Mouse (Mus musculus): ENCODE measurements around the gene 1810062G17Rik. TPM values are rescaled to one million over a fixed set of nuclear protein-coding genes. Genes with fewer than 3 reads are reported as not detected.
A peak's percentile ranks its signal among the peaks of the same experiment; 100 is the strongest.

Gene 1810062G17Rik
- polyA plus RNA-seq, 1 experiment from 2014 or later: 1.4 TPM

GRCm38 (mm10) chr3:36460717-36461116 lies 15.0 kb upstream of the 1810062G17Rik start:
- no peak overlapping the region for H3K9ac ChIP-seq

GRCm38 (mm10) chr3:36461819-36462218 lies 13.9 kb upstream of the 1810062G17Rik start:
- Histone ChIP-seq H3K4me2 (no peak overlapping the region), H3K4me3 (no peak overlapping the region), H3K4me1 (peaks cover 7% of the 10 kb centered on the region; the same call in 1 of the 2 replicates), H3K27me3 (replicated peaks) (no peaks in the 10 kb centered on the region), H3K36me3 (peaks cover 14% of the 10 kb centered on the region), H3K9me3 (replicated peaks) (no peaks in the 10 kb centered on the region), H3K27ac (no peak overlapping the region), H3K9ac (no peak overlapping the region)
- WGBS (ENCODE audit: insufficient replicate concordance): 82% methylated on average over 5 of the region's 5 CpGs
- no peak for ATAC-seq

More at GRCm38 (mm10) chr3:36460717-36461116, 15.0 kb upstream of the 1810062G17Rik start:
- H3K27me3 ChIP-seq (replicated peaks): no peaks in the 10 kb centered on the region
- no peak for ATAC-seq
- H3K4me1 ChIP-seq: peaks cover 5% of the 10 kb centered on the region; the same call in 1 of the 2 replicates
- H3K4me2 ChIP-seq: no peak overlapping the region
- H3K9me3 ChIP-seq (replicated peaks): no peaks in the 10 kb centered on the region
- WGBS (ENCODE audit: insufficient replicate concordance): 77% methylated on average over 7 of the region's 7 CpGs
- H3K27ac ChIP-seq: no peak overlapping the region
- peaks cover 17% of the 10 kb centered on the region for H3K36me3 ChIP-seq
- H3K4me3 ChIP-seq: no peak overlapping the region

DNA sequence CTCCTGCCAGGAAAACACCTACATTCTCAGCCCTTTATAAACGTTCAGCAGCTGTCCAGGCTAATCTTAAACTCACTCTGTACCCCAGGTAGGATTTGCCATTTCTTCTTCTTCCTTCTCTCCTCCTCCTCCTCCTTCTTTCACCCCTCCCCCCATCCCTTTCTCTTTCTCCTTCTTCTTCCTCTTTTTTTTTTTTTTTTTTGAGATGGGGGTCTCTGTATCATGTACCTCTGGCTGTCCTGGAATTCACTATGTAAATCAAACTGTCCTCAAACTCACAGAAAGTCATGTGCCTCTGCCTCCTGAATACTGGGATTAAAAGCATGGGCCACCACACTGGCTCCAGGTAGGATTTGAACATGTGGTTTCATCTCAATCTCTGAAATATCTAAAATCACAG lies 13.4 kb upstream of the 1810062G17Rik start:
- Histone ChIP-seq H3K27me3 (replicated peaks) (no peaks in the 10 kb centered on the region), H3K27ac (no peak overlapping the region), H3K4me1 (peaks cover 7% of the 10 kb centered on the region; the same call in 1 of the 2 replicates), H3K9me3 (replicated peaks) (no peaks in the 10 kb centered on the region), H3K4me3 (no peak overlapping the region), H3K9ac (no peak overlapping the region), H3K4me2 (no peak overlapping the region), H3K36me3 (peaks cover 14% of the 10 kb centered on the region)
- WGBS (ENCODE audit: insufficient replicate concordance): 19% methylated on average over 1 of the region's 1 CpGs
- ATAC-seq: no peak

DNA sequence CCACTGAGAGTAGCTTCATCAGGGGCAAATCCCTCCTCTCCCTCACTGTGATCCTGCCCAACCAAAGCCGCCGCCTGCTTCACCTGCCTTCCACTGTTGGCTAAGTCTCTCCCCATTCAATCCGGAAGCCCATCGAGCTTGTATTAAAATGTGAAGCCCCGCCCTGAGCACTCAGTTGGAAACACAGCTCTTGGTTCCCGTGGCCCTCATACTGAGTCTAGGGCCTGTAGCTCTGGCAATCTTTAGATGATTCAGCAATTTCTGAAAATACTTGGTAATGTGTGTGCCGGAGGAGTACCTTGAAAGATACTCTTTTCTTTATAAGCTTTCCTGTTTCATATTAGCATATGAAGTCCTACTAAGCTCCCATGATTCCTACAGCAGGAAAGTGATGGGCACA lies 10.2 kb upstream of the 1810062G17Rik start:
- no peak overlapping the region for H3K4me3 ChIP-seq
- ATAC-seq: 0 out of 2 replicates have a peak, but pooled peaks have one; percentile 15
- no peaks in the 10 kb centered on the region for H3K27me3 ChIP-seq (replicated peaks)
- 56% methylated on average over 7 of the region's 7 CpGs for WGBS (ENCODE audit: insufficient replicate concordance)
- H3K27ac ChIP-seq: no peak overlapping the region
- H3K9me3 ChIP-seq (replicated peaks): no peaks in the 10 kb centered on the region
- no peak overlapping the region for H3K9ac ChIP-seq
- no peak overlapping the region for H3K4me2 ChIP-seq
- H3K36me3 ChIP-seq: peaks cover 6% of the 10 kb centered on the region; the same call in 1 of the 2 replicates
- H3K4me1 ChIP-seq: peaks cover 7% of the 10 kb centered on the region; the same call in 1 of the 2 replicates

GRCm38 (mm10) chr3:36467632-36468031 lies 8.1 kb upstream of the 1810062G17Rik start:
- Histone ChIP-seq H3K27ac (no peak overlapping the region), H3K36me3 (0 out of 2 replicates have a peak, but pooled peaks cover 3% of the 10 kb centered on the region), H3K9me3 (replicated peaks) (no peaks in the 10 kb centered on the region), H3K4me2 (no peak overlapping the region), H3K4me1 (peaks cover 9% of the 10 kb centered on the region; the same call in 1 of the 2 replicates), H3K27me3 (replicated peaks) (no peaks in the 10 kb centered on the region), H3K9ac (no peak overlapping the region), H3K4me3 (no peak overlapping the region)
- WGBS (ENCODE audit: insufficient replicate concordance): 69% methylated on average over 7 of the region's 7 CpGs
- no peak for ATAC-seq

DNA sequence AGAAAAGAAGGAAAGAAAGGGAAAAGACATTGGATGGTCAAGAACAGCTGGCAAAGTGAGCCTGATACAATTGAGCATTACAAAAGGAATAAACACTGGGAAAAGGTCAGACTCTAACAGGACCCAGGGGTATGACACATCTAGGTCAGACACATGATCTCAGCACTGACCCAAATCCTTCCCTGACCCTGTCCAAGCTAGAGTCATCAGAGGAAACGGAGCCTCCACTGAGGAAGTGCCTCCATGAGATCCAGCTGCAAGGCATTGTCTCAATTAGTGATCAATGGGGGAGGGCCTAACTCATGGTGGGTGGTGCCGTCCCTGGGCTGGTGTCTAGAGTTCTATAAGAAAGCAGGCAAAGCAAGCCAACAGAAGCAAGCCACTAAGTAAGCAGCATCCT lies 6.9 kb upstream of the 1810062G17Rik start:
- no peaks in the 10 kb centered on the region for H3K9me3 ChIP-seq (replicated peaks)
- H3K4me2 ChIP-seq: no peak overlapping the region
- WGBS (ENCODE audit: insufficient replicate concordance): 43% methylated on average over 2 of the region's 2 CpGs
- no peak overlapping the region for H3K9ac ChIP-seq
- H3K27ac ChIP-seq: no peak overlapping the region
- peaks cover 9% of the 10 kb centered on the region; the same call in 1 of the 2 replicates for H3K4me1 ChIP-seq
- no peak overlapping the region for H3K4me3 ChIP-seq
- ATAC-seq: no peak
- no peaks in the 10 kb centered on the region for H3K27me3 ChIP-seq (replicated peaks)
- H3K36me3 ChIP-seq: 0 out of 2 replicates have a peak, but pooled peaks cover under 1% of the 10 kb centered on the region

- Histone ChIP-seq H3K9me3 (replicated peaks) (no peaks in the 10 kb centered on the region), H3K4me2 (no peak overlapping the region), H3K27me3 (replicated peaks) (no peaks in the 10 kb centered on the region), H3K4me1 (peaks cover 29% of the 10 kb centered on the region), H3K9ac (no peak overlapping the region), H3K36me3 (no peaks in the 10 kb centered on the region), H3K4me3 (no peak overlapping the region), H3K27ac (no peak overlapping the region)
- no peak for ATAC-seq
- WGBS (ENCODE audit: insufficient replicate concordance): 53% methylated on average over 4 of the region's 4 CpGs
Measured at GRCm38 (mm10) chr3:36471856-36472255, 3.9 kb upstream of the 1810062G17Rik start.

GRCm38 (mm10) chr3:36473222-36473621 lies 2.5 kb upstream of the 1810062G17Rik start:
- Histone ChIP-seq H3K36me3 (no peaks in the 10 kb centered on the region), H3K4me2 (no peak overlapping the region), H3K9ac (no peak overlapping the region), H3K4me1 (peaks cover 30% of the 10 kb centered on the region), H3K4me3 (no peak overlapping the region), H3K27ac (no peak overlapping the region), H3K9me3 (replicated peaks) (no peaks in the 10 kb centered on the region), H3K27me3 (replicated peaks) (no peaks in the 10 kb centered on the region)
- WGBS (ENCODE audit: insufficient replicate concordance): 64% methylated on average over 5 of the region's 5 CpGs
- no peak for ATAC-seq

- no peak overlapping the region for H3K9ac ChIP-seq
- no peak overlapping the region for H3K4me3 ChIP-seq
- H3K27me3 ChIP-seq (replicated peaks): no peaks in the 10 kb centered on the region
- H3K4me2 ChIP-seq: peak overlapping the region; percentile 93
- 72% methylated on average over 5 of the region's 5 CpGs for WGBS (ENCODE audit: insufficient replicate concordance)
- ATAC-seq: no peak
- peaks cover 30% of the 10 kb centered on the region for H3K4me1 ChIP-seq
- H3K27ac ChIP-seq: no peak overlapping the region
- H3K36me3 ChIP-seq: no peaks in the 10 kb centered on the region
- no peaks in the 10 kb centered on the region for H3K9me3 ChIP-seq (replicated peaks)
Measured at GRCm38 (mm10) chr3:36474421-36474820, 1.3 kb upstream of the 1810062G17Rik start.

DNA sequence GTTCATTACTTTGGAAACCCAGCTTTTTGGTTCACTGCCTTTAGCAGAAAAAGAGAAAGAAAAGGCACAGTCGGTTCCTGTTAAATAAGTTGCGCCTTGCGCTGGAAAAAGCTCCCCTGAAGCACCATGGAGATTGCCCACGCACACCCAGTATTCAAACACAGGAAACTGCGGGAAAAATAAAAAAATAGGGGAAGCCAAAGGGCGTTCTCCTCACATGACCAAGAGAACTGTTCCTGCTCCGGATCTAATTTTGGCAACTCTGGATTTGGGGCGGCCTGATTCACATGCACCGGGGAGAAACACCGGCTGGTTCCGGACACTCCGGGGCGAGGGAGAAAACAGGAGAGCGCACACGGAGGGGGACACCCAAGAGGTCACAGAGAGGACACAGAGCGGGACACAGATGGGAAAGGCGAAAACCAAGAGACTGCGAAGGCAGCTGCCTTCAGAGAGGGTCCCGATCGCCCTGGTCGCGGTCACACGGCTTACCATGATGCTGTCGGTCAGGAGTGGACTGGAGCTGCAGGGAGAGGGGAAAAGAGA lies 726 bp upstream of the 1810062G17Rik start:
- Histone ChIP-seq H3K4me2 (peak overlapping the region; percentile 93), H3K9me3 (replicated peaks) (no peaks in the 10 kb centered on the region), H3K27me3 (replicated peaks) (no peaks in the 10 kb centered on the region), H3K4me1 (peaks cover 30% of the 10 kb centered on the region), H3K36me3 (no peaks in the 10 kb centered on the region), H3K27ac (peak overlapping the region; percentile 78), H3K4me3 (peak overlapping the region; percentile 65), H3K9ac (peak overlapping the region; percentile 71)
- WGBS (ENCODE audit: insufficient replicate concordance): 2% methylated on average over 24 of the region's 24 CpGs
- no peak for ATAC-seq

- peak overlapping the region; percentile 67 for H3K27ac ChIP-seq
- H3K4me3 ChIP-seq: peak overlapping the region; percentile 65
- WGBS (ENCODE audit: insufficient replicate concordance): 37% methylated on average over 20 of the region's 20 CpGs
- H3K4me2 ChIP-seq: peak overlapping the region; percentile 93
- peak overlapping the region; percentile 71 for H3K9ac ChIP-seq
- H3K27me3 ChIP-seq (replicated peaks): no peaks in the 10 kb centered on the region
- no peak for ATAC-seq
- no peaks in the 10 kb centered on the region for H3K36me3 ChIP-seq
- no peaks in the 10 kb centered on the region for H3K9me3 ChIP-seq (replicated peaks)
- peaks cover 30% of the 10 kb centered on the region for H3K4me1 ChIP-seq
Measured at GRCm38 (mm10) chr3:36476261-36477155, 771 bp downstream of the 1810062G17Rik start.

GRCm38 (mm10) chr3:36478776-36479175 lies 3.0 kb downstream of the 1810062G17Rik start:
- Histone ChIP-seq H3K27me3 (replicated peaks) (no peaks in the 10 kb centered on the region), H3K9ac (no peak overlapping the region), H3K4me2 (no peak overlapping the region), H3K36me3 (no peaks in the 10 kb centered on the region), H3K9me3 (replicated peaks) (no peaks in the 10 kb centered on the region), H3K4me1 (peaks cover 27% of the 10 kb centered on the region), H3K4me3 (no peak overlapping the region), H3K27ac (no peak overlapping the region)
- WGBS (ENCODE audit: insufficient replicate concordance): 79% methylated on average over 8 of the region's 8 CpGs
- ATAC-seq: no peak
